Comparison of ENCODE assay signal across 8 mouse cellular contexts in the genomic region with DNA sequence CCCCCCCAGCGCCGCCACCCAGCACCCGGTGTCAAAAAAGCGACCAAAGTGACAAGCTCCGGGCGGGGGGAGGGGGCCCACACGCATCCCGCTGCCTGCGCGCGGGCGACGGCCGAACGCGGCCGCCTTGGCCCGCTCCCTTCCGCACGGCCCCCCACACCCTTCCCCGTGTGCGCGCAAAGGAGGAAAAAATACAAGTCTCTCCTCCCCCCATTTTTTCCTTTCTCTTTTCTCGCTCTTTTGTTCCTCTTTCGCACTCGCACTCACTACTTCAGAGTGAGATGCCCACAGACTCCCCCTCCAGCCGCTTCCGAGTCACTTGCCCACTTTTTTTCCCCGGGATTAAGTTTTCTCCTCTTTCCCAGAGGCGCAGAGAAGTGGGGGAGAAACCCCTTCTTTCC. TPM values are rescaled to one million over a fixed set of nuclear protein-coding genes. Genes with fewer than 3 reads are reported as not detected.
DNase-seq lines count a peak whose midpoint lies in the region; ATAC-seq and TF ChIP-seq lines count a peak whose summit lies in the region.

No protein-coding gene starts in this region.

- peak overlapping the region; percentile 68 for H3K9ac ChIP-seq in MEL (ENCODE audit: control insufficient read depth, low read depth, low read length, poor library complexity, severe bottlenecking)
- peak overlapping the region; percentile 99 for H3K9ac ChIP-seq in limb, embryonic 13.5 days

- H3K4me3 ChIP-seq in layer of hippocampus, adult 2 months, result peak overlapping the region; percentile 78
- peak overlapping the region; percentile 72 to 89 for H3K4me3 ChIP-seq in MEL (ENCODE audit: control insufficient read depth in 1 of 2, insufficient read depth in 1 of 2, low read depth in 2 of 2, low read length in 2 of 2)
- H3K4me3 ChIP-seq in forebrain, embryonic 10.5 days, result peak overlapping the region; percentile 86
- H3K4me3 ChIP-seq in limb, embryonic 13.5 days, result peak overlapping the region; percentile 88
- peak overlapping the region; percentile 92 for H3K4me3 ChIP-seq in small intestine, adult 2 months (ENCODE audit: low read depth, low read length)

- DNase-seq in layer of hippocampus, adult 2 months (ENCODE audit: low spot score in 2 of 2), result no peak
- DNase-seq in layer of hippocampus, postnatal 14 days (ENCODE audit: low spot score in 2 of 2), result no peak
- DNase-seq in MEL (ENCODE audit: low read depth, low spot score), result peak; percentile 58
- DNase-seq in forebrain, embryonic 10.5 days (ENCODE audit: extremely low spot score, low spot score), result no peak
- DNase-seq in left cerebral cortex, postnatal 10 days (ENCODE audit: extremely low spot score in 1 of 2, low spot score in 2 of 2), result no peak
- DNase-seq in adrenal gland, postnatal 4 days (ENCODE audit: low spot score in 2 of 2), result no peak

- H3K36me3 ChIP-seq in MEL (ENCODE audit: control insufficient read depth in 1 of 2, insufficient read depth in 2 of 2, low read length in 2 of 2), result no peaks in the 10 kb centered on the region
- peaks cover 5% of the 10 kb centered on the region; the same call in 1 of the 2 replicates for H3K36me3 ChIP-seq in forebrain, embryonic 10.5 days (replicated peaks)
- peaks cover 4% of the 10 kb centered on the region; the same call in 1 of the 2 replicates for H3K36me3 ChIP-seq in limb, embryonic 13.5 days
- no peaks in the 10 kb centered on the region for H3K36me3 ChIP-seq in small intestine, adult 2 months (ENCODE audit: control insufficient read depth, insufficient read depth, low read length)

- under 1% methylated on average over 17 of the region's 30 CpGs for WGBS in forebrain, embryonic 10.5 days
- under 1% methylated on average over 23 of the region's 30 CpGs for WGBS in limb, embryonic 13.5 days
- WGBS in small intestine, adult 2 months, result 2% methylated on average over 28 of the region's 30 CpGs

- peak overlapping the region; percentile 74 for H3K4me2 ChIP-seq in limb, embryonic 13.5 days (replicated peaks)

- H3K4me1 ChIP-seq in MEL (ENCODE audit: control insufficient read depth in 1 of 2, insufficient read depth in 2 of 2, low read length in 2 of 2), result no peaks in the 10 kb centered on the region
- peaks cover 35% of the 10 kb centered on the region for H3K4me1 ChIP-seq in forebrain, embryonic 10.5 days
- H3K4me1 ChIP-seq in limb, embryonic 13.5 days, result peaks cover 18% of the 10 kb centered on the region
- no peaks in the 10 kb centered on the region for H3K4me1 ChIP-seq in small intestine, adult 2 months (ENCODE audit: control insufficient read depth, insufficient read depth, insufficient read length, low read length)

- TF ChIP-seq POLR2A in MEL (IDR thresholded peaks at IDR 0.05; ENCODE audit: control insufficient read depth in 1 of 2, insufficient read depth in 1 of 2, low read depth in 1 of 2, low read length in 2 of 2, poor library complexity in 1 of 2), result no peak
- no peak for TF ChIP-seq POLR2A in small intestine, adult 2 months (IDR thresholded peaks at IDR 0.05; ENCODE audit: low read depth, low read length)

- peaks cover 7% of the 10 kb centered on the region; the same call in 1 of the 2 replicates for H3K79me2 ChIP-seq in MEL (ENCODE audit: control insufficient read depth, insufficient read depth, low read length, poor library complexity)

- ATAC-seq in limb, embryonic 13.5 days (ENCODE audit: low FRiP score, low read depth), result peak; percentile 22; the same call in 1 of the 2 replicates

- no peak for TF ChIP-seq RAD21 in MEL (IDR thresholded peaks at IDR 0.05; ENCODE audit: low read depth, low read length)

- H3K9me3 ChIP-seq in MEL (replicated peaks; ENCODE audit: insufficient read depth, low read length), result no peaks in the 10 kb centered on the region
- no peaks in the 10 kb centered on the region for H3K9me3 ChIP-seq in forebrain, embryonic 10.5 days
- no peaks in the 10 kb centered on the region for H3K9me3 ChIP-seq in limb, embryonic 13.5 days

- intact Hi-C loops in left cerebral cortex, postnatal 10 days (cut with DNase I), result no loop called here

- no peaks in the 10 kb centered on the region for H3K27me3 ChIP-seq in MEL (ENCODE audit: control insufficient read depth in 1 of 2, insufficient read depth in 2 of 2, low read length in 2 of 2)
- no peaks in the 10 kb centered on the region for H3K27me3 ChIP-seq in forebrain, embryonic 10.5 days (ENCODE audit: poor library complexity, severe bottlenecking)
- H3K27me3 ChIP-seq in limb, embryonic 13.5 days, result no peaks in the 10 kb centered on the region
- no peaks in the 10 kb centered on the region for H3K27me3 ChIP-seq in small intestine, adult 2 months (ENCODE audit: control insufficient read depth, insufficient read depth, low read length)

- no peak for TF ChIP-seq EP300 in MEL (IDR thresholded peaks at IDR 0.05; ENCODE audit: low read depth in 1 of 2, low read length in 2 of 2)

- H3K27ac ChIP-seq in layer of hippocampus, adult 2 months, result peak overlapping the region; percentile 79
- H3K27ac ChIP-seq in MEL (ENCODE audit: control insufficient read depth, low read depth, low read length), result peak overlapping the region; percentile 63
- peak overlapping the region; percentile 98 for H3K27ac ChIP-seq in forebrain, embryonic 10.5 days
- peak overlapping the region; percentile 98 for H3K27ac ChIP-seq in limb, embryonic 13.5 days
- H3K27ac ChIP-seq in small intestine, adult 2 months (ENCODE audit: insufficient read depth, low read depth, low read length), result peak overlapping the region; percentile 35; the same call in 1 of the 2 replicates

- TF ChIP-seq CTCF in layer of hippocampus, adult 2 months (conservative IDR thresholded peaks at IDR 0.05), result no peak
- no peak for TF ChIP-seq CTCF in MEL (IDR thresholded peaks at IDR 0.05 in 2 of 3, conservative IDR thresholded peaks at IDR 0.05 in 1 of 3; ENCODE audit: control insufficient read depth in 1 of 3, insufficient read depth in 1 of 3, low read depth in 2 of 3, low read length in 3 of 3, poor library complexity in 1 of 3, severe bottlenecking in 1 of 3)
- no peak for TF ChIP-seq CTCF in small intestine, adult 2 months (IDR thresholded peaks at IDR 0.05; ENCODE audit: extremely low read depth, insufficient read length, insufficient replicate concordance, low read depth, low read length)

TF ChIP-seq in MEL, 35 proteins besides CTCF, POLR2A, EP300 and RAD21:
- TF ChIP-seq SIN3A (IDR thresholded peaks at IDR 0.05; ENCODE audit: low read length) (no peak), MYC (IDR thresholded peaks at IDR 0.05; ENCODE audit: low read depth, low read length) (no peak), BHLHE40 (IDR thresholded peaks at IDR 0.05; ENCODE audit: borderline replicate concordance, low read depth, low read length) (no peak), ELF1 (IDR thresholded peaks at IDR 0.05; ENCODE audit: low read depth, low read length) (no peak), ETS1 (IDR thresholded peaks at IDR 0.05; ENCODE audit: low read depth, low read length) (no peak), HCFC1 (IDR thresholded peaks at IDR 0.05; ENCODE audit: low read depth, low read length) (no peak), POLR2AphosphoS2 (IDR thresholded peaks at IDR 0.05; ENCODE audit: low read length) (no peak), USF1 (IDR thresholded peaks at IDR 0.05; ENCODE audit: low read depth, low read length) (no peak), GATA1 (IDR thresholded peaks at IDR 0.05; ENCODE audit: low read depth, low read length) (no peak)

RNA-seq across cellular contexts. Expression of a gene that starts 0.4 kb away (rescaled TPM):
- 10 to 100 TPM; 18.3 to 19.0 TPM for total RNA-seq in layer of hippocampus, adult 2 months (2021)
- 10 to 100 TPM; 18.5 to 22.4 TPM for total RNA-seq in layer of hippocampus, postnatal 14 days (2021)
- total RNA-seq in MEL (2012; rRNA removed), result 1.8 and 2.2 TPM in 2 replicates
- 1 to 10 TPM in 1 of 2 experiments, not detected in 1; 3.5 TPM for polyA plus RNA-seq in MEL (2012; ENCODE audit: insufficient read depth in 1 of 2, insufficient read length in 2 of 2, low read depth in 1 of 2, low replicate concordance in 2 of 2, missing spikeins in 1 of 2)
- polyA plus RNA-seq in forebrain, embryonic 10.5 days (2016; fragmentation: Nextera tagmentation; extraction: Ambion mirVana), result 17.6 and 18.5 TPM in 2 replicates
- 33.1 and 33.7 TPM in 2 replicates for polyA plus RNA-seq in limb, embryonic 13.5 days (2015; fragmentation: Nextera tagmentation; extraction: Ambion mirVana)
- polyA plus RNA-seq in small intestine, adult 2 months (2012; rRNA removed), result 2.8 and 3.5 TPM in 2 replicates
- total RNA-seq in left cerebral cortex, postnatal 10 days (2021), result 10 to 100 TPM; 33.5 to 39.4 TPM
- 10 to 100 TPM; 21.8 to 22.0 TPM for total RNA-seq in adrenal gland, postnatal 4 days (2021)

Comparison
In these comparisons a context has a peak if more than half of its experiments do, and no peak if none do; other contexts are left out.
1. H3K27ac ChIP-seq: peak in every context shown above with its lines; median percentile 98 in forebrain, embryonic 10.5 days; 98 in limb, embryonic 13.5 days; 79 in layer of hippocampus, adult 2 months; 63 in MEL; 35 in small intestine, adult 2 months.